Mouse (Mus musculus): ENCODE data around the gene Usp38.

Gene Usp38

DNA sequence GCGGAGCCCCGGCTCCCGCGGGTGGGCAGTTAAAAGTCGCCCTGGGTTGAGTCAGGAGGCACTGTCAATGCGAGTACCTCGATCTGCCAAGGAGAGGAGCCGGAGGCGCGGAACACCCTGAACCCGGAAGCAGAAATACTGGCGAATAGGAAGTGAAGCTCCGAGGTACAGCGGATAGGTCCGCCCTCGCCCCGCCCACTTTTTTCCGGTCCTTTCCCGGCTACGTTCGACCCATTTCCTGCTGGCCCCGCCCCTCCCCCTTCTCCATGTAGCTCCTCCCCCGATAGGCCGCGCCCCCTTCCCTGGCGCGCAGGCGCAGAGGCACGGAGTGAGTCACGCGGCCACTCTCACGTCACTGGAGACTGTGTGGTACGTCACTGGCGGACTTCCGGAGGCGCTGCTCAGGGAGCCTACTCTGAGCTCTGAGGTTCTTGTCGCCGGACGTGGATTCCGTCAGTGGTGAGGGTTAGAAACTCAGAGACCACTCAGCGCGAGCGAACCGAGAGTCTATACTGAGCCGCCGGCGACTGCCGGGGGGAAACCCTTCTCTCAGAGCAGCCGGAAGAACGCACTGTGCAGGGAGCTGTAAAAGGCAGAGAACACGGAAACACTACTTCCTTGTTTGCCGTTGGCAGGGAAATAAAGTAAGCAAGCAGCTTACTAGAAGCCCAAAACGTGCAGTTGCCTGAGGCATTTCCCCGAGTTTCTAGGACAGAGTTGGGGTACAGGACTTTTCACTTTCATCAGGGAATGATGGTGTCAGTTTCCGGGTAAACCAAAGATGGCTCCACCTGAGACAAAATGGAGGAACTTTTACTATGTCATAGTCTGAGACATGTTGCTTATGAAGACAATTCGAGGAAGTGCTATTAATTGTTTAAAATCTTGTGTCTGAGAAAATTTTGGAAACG is at the start of gene Usp38:
Usp38 (minus strand) TSS at position 140 of the 911 bp plus-strand sequence.
- in situ Hi-C loops (cut with MboI), result loop anchor here (25.0 kb wide), 2 partner anchors 1303 to 1747 kb away; partner anchors contain the start of genes Abce1, Anapc10 and Zfp330

DNA sequence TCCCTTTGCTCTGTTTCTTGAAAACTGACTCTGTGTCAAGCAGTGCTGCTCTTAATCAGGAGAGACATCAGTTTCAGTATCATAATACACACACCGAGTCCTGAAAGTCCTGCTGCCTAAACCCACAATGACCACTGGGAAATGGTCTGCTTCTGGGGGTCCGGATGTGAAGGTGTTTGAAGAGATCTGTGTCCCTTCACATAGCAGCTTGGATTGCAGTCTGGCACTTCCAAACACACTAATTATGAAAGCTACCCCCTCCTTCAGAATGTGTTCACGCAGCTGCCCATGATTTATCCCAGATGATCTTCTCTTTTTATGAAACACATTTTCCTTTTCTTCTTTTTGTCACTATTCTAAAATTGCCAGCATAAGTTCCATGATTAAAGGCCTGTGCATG is 47.8 kb upstream of the Usp38 start:
- in situ Hi-C loops (cut with MboI), result loop anchor here (25.0 kb wide), 2 partner anchors 425 to 750 kb away; no protein-coding TSS in a partner anchor

- in situ Hi-C loops (cut with MboI), result loop anchor here (25.0 kb wide), 2 partner anchors 425 to 750 kb away; no protein-coding TSS in a partner anchor
Measured at GRCm38 (mm10) chr8:81061950-81062349, 47.2 kb upstream of the Usp38 start.

GRCm38 (mm10) chr8:81044201-81044600 is 29.5 kb upstream of the Usp38 start:
- in situ Hi-C loops (cut with MboI), result no loop called here

- in situ Hi-C loops (cut with MboI), result no loop called here
Measured at GRCm38 (mm10) chr8:81027991-81028390, 13.3 kb upstream of the Usp38 start.

DNA sequence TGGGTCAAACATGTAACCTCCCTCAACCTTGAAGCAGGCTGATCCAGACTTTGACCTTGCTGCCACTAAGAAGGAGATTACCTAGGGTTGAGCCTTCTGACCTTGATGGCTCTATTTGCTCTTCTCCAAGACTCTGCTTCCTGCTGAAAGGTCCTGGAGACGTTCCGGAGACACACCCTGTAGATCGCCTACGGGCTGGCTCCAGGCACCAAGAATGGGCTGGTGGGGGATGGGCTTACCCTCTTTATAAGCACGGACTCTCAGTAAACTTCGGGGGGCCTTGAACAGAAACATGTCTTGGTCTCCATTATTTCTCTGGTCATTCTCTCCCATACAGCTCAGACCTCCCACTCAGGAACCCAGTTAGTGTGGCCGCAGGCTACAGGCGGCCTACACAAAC is 2.8 kb upstream of the Usp38 start:
- in situ Hi-C loops (cut with MboI), result loop anchor here (25.0 kb wide), 2 partner anchors 1305 to 1745 kb away; partner anchors contain the start of genes Abce1, Anapc10 and Zfp330

DNA sequence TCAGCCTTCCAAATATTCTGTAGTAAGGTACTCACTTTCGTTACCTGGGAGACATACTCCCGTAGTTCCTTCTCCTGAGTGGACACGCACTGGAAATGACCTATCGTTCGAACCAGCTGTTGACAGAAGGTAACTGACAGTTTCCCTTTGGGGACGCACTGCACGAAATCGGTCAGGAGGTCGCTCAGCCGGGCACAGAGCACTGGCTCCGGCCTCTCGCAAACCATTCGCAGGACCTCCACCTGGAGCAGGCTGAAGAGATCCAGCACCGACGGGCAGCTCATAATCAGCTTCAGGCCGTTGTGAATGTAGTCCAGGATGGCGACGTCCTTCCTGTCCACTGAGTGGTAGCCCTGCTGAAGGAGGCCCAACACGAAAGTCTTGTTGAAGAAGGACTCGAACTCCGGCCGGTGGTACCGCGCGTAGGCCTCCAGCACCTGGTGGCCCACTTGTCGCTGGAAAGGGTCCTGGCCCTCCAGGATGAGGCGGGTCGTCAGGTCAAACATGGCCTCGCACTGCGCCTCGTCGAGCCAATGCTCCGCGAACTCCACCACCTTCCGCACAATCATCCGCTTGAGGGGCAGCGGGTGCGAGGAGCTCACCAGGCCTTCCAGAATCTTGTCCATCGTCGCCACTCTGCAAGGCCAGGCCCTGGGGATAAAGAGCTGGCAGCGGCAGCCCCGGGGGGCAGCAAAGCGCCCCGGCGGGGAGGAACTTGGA is 757 bp downstream of the Usp38 start:
- in situ Hi-C loops (cut with MboI), result loop anchor here (25.0 kb wide), 2 partner anchors 1302 to 1748 kb away; partner anchors contain the start of genes Abce1, Anapc10 and Zfp330

- in situ Hi-C loops (cut with MboI), result loop anchor here (25.0 kb wide), 2 partner anchors 1300 to 1750 kb away; partner anchors contain the start of genes Abce1, Anapc10 and Zfp330
Measured at GRCm38 (mm10) chr8:81012699-81013098, 2.0 kb downstream of the Usp38 start.

DNA sequence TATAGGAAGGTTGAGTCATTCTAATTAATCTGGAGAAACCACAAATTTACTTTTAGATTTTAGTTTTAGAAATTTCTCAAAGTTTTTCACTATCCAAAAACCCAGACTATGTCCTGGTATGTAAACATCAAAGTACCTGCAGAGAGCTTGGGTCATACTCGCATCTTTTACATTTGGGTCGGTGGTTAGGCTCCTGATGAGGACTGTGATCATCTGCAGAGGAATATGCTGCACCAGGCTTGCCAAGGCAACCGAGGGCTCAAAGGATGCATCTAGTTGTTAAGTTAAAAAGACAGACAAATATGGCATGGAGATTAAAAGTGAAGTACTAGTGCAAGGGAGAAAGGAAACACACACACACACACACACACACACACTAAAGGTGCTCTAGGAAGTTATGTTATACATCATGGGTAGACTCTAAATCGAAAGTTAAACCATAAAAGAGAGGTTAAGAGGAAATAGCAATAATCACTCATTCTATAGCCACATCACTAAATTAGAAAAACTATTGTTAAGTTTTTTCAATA is 2.6 kb downstream of the Usp38 start:
- in situ Hi-C loops (cut with MboI), result loop anchor here (25.0 kb wide), 2 partner anchors 1300 to 1750 kb away; partner anchors contain the start of genes Abce1, Anapc10 and Zfp330

GRCm38 (mm10) chr8:81010386-81010785 is 4.3 kb downstream of the Usp38 start:
- in situ Hi-C loops (cut with MboI), result loop anchor here (25.0 kb wide), 2 partner anchors 1298 to 1752 kb away; partner anchors contain the start of genes Abce1, Anapc10 and Zfp330

DNA sequence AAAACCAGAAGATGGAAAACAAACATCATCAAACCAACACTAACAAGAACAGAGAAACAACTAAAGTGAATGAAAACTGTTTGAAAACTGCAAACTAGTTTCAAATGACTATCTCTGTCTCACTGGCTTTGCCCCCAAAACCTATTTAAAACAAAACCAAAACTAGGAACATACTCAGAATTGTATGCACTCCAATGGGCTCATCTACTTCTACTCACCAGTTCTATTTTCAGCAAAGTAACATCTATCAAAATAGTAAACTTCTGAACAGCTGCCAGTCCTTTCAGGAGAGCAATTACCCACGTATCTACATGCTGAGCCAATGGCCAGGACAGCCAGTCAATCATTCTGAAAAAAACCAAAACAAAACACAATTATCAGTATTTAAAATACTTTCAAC is 9.6 kb downstream of the Usp38 start:
- in situ Hi-C loops (cut with MboI), result loop anchor here (25.0 kb wide), 2 partner anchors 1293 to 1757 kb away; partner anchors contain the start of genes Abce1, Anapc10 and Zfp330

DNA sequence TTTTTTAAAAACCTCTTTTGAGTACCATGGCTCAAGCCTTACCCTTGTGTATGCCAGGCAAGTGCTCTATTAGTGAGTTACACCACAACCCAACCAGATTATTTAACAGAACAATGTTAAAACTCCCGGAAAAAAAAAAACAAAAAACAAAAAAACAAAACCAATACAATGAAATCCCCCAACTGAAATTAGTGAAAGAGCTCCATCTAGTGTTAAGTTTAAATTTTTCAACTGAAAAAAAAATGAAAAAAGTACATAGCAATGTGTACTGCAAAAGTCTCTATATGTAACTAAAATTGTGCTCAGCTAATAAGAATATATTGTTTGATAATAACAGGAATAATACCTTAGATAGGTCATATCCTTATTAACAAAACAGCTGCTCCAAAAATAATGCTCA is 18.1 kb downstream of the Usp38 start:
- in situ Hi-C loops (cut with MboI), result no loop called here

- in situ Hi-C loops (cut with MboI), result loop anchor here (5.0 kb wide), 1 partner anchor 245 kb away; no protein-coding TSS in a partner anchor
Measured at GRCm38 (mm10) chr8:80991937-80992336, 22.8 kb downstream of the Usp38 start.

GRCm38 (mm10) chr8:80982829-80983228 is 31.9 kb downstream of the Usp38 start:
- in situ Hi-C loops (cut with MboI), result no loop called here

DNA sequence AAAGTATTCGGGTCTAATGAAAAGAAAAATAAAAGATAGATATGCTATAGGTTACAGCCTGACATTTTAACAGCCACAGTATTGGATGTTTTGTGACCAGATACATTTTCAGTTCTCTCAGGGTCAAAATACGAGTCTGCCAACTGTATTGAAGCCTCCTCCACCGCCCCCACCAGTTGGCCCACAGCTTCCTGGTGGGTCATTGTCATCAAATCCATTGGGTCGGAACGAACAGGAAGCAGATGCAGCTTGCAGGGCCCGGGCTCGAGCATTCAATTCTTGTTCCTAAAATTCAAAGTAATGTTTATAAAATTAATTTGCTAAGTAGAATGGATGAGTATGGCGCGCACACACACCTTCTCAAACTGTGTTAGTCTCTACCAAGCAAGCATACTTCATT is 33.0 kb downstream of the Usp38 start:
- in situ Hi-C loops (cut with MboI), result no loop called here

GRCm38 (mm10) chr8:80980063-80980462 is 34.7 kb downstream of the Usp38 start:
- in situ Hi-C loops (cut with MboI), result no loop called here

- in situ Hi-C loops (cut with MboI), result no loop called here
Measured at GRCm38 (mm10) chr8:80977231-80977630, 37.5 kb downstream of the Usp38 start.

- in situ Hi-C loops (cut with MboI), result no loop called here
Measured at GRCm38 (mm10) chr8:80971150-80971549, 43.6 kb downstream of the Usp38 start.

GRCm38 (mm10) chr8:80970000-80970685 is 44.6 kb downstream of the Usp38 start:
- in situ Hi-C loops (cut with MboI), result no loop called here

GRCm38 (mm10) chr8:80969423-80969822 is 45.3 kb downstream of the Usp38 start:
- in situ Hi-C loops (cut with MboI), result no loop called here

DNA sequence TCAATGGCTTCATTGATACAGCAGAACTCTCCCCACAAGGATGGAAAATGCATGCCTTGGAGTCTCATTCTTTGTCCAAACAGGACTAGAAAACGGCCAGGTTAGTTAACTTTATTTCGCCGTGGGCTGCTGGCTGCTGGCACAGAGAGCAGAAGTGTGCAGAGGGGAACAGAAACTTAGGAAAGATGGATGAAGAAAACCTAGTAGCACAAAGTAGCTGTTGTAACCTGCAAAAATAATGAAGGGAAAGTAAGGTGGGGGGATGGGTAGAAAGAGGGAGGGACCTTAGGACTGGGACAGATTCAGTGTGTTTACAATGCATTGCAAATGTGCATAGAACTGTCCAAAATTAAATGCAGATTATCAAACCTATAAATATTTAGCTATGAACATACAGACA is 51.6 kb downstream of the Usp38 start:
- in situ Hi-C loops (cut with MboI), result no loop called here
